Mouse (Mus musculus) hindbrain, embryonic 16.5 days (tissue): ENCODE measurements around the gene Ranbp17. TPM values are rescaled to one million over a fixed set of nuclear protein-coding genes. Genes with fewer than 3 reads are reported as not detected.
"Not testable (repeated sequence)": the region's sequence is repeated elsewhere in the genome, so short reads cannot be mapped to it uniquely, and the experiment has no call there.

ENCODE experiments used
- ATAC-seq: fragments of 200-750 bp; cut with Nextera tagmentation; 2 replicates; pipeline ENCODE4 v1.8.0; 2017; ENCODE audit warnings: moderate TSS enrichment, moderate library complexity
- H3K27ac ChIP-seq: fragments of 300-500 bp; sonication (generic); 2 replicates; pipeline ENCODE4 v1.5.1; 2014; ENCODE audit warnings: low read depth, mild to moderate bottlenecking, control low read depth, low read length, moderate library complexity
- H3K27me3 ChIP-seq: fragments of 300-500 bp; sonication (generic); replicated peaks from 2 replicates; pipeline ENCODE4 v1.6.1; 2014; ENCODE audit warnings: low read length; ENCODE audit not compliant: control insufficient read depth, insufficient read depth
- H3K36me3 ChIP-seq: fragments of 300-500 bp; sonication (generic); 2 replicates; pipeline ENCODE4 v1.6.1; 2014; ENCODE audit warnings: mild to moderate bottlenecking, low read length, moderate library complexity, mixed read lengths; ENCODE audit not compliant: control insufficient read depth, insufficient read depth
- H3K4me1 ChIP-seq: fragments of 300-500 bp; sonication (generic); 2 replicates; pipeline ENCODE4 v1.6.1; 2014; ENCODE audit warnings: low read depth, low read length; ENCODE audit not compliant: control insufficient read depth, insufficient read depth
- H3K4me2 ChIP-seq: fragments of 300-500 bp; sonication (generic); 2 replicates; pipeline ENCODE4 v1.6.1; 2014; ENCODE audit warnings: mild to moderate bottlenecking, low read length, control low read depth, moderate library complexity
- H3K4me3 ChIP-seq: fragments of 300-500 bp; sonication (generic); 2 replicates; pipeline ENCODE4 v1.5.1; 2014; ENCODE audit warnings: mild to moderate bottlenecking, low read length, control low read depth, moderate library complexity
- H3K9ac ChIP-seq: fragments of 300-500 bp; sonication (generic); 2 replicates; pipeline ENCODE4 v1.6.1; 2014; ENCODE audit warnings: low read depth, mild to moderate bottlenecking, control low read depth, low read length, moderate library complexity
- H3K9me3 ChIP-seq: fragments of 300-500 bp; sonication (generic); 2 replicates; pipeline ENCODE4 v1.6.1; 2014; ENCODE audit warnings: mild to moderate bottlenecking, low read length, moderate library complexity; ENCODE audit not compliant: control insufficient read depth
- WGBS: fragments of 180-500 bp; shearing (Covaris S2); extraction: QIAGEN DNeasy Blood & Tissue Kit; methylation state at CpG from one replicate; pipeline ENCODE4 v1.1.7; 2014; 5-methylcytosine and 5-hydroxymethylcytosine counted together
- polyA plus RNA-seq: library from polyadenylated mRNA; unstranded; fragments of >200 nt; fragmentation: Nextera tagmentation; extraction: Ambion mirVana; gene quantifications from 2 replicates; pipeline ENCODE4 v1.2.1, GENCODE M21; 2015

Gene Ranbp17
- polyA plus RNA-seq, 1 experiment from 2014 or later, result 5.2 TPM

- Histone ChIP-seq H3K9me3 (no peaks in the 10 kb centered on the region), H3K4me3 (no peak overlapping the region), H3K36me3 (no peaks in the 10 kb centered on the region), H3K4me1 (no peaks in the 10 kb centered on the region), H3K27ac (no peak overlapping the region), H3K9ac (no peak overlapping the region), H3K4me2 (no peak overlapping the region), H3K27me3 (no peaks in the 10 kb centered on the region)
- 20% methylated on average over 5 of the region's 5 CpGs for WGBS
- no peak for ATAC-seq
Observed at GRCm38 (mm10) chr11:33433813-33434212, 79.7 kb downstream of the Ranbp17 start.

- 94% methylated on average over 17 of the region's 17 CpGs for WGBS
- not testable (repeated sequence) for H3K27ac ChIP-seq
Observed at GRCm38 (mm10) chr11:33428238-33428637, 85.3 kb downstream of the Ranbp17 start.

GRCm38 (mm10) chr11:33427789-33428188 lies 85.8 kb downstream of the Ranbp17 start:
- ATAC-seq, H3K9me3 ChIP-seq, H3K9ac ChIP-seq, H3K4me3 ChIP-seq, H3K27ac ChIP-seq, H3K36me3 ChIP-seq, H3K4me1 ChIP-seq, H3K4me2 ChIP-seq, H3K27me3 ChIP-seq: not testable (repeated sequence)
- WGBS, result 91% methylated on average over 5 of the region's 5 CpGs

More at GRCm38 (mm10) chr11:33428238-33428637, 85.3 kb downstream of the Ranbp17 start:
- not testable (repeated sequence) for H3K4me2 ChIP-seq, H3K9me3 ChIP-seq, H3K36me3 ChIP-seq, H3K4me3 ChIP-seq, H3K27me3 ChIP-seq, H3K4me1 ChIP-seq, H3K9ac ChIP-seq, ATAC-seq

GRCm38 (mm10) chr11:33422226-33422625 lies 91.3 kb downstream of the Ranbp17 start:
- WGBS, result 85% methylated on average over 3 of the region's 3 CpGs
- Histone ChIP-seq H3K4me1 (no peaks in the 10 kb centered on the region), H3K9ac (no peak overlapping the region), H3K9me3 (no peaks in the 10 kb centered on the region), H3K27ac (no peak overlapping the region), H3K4me2 (no peak overlapping the region), H3K36me3 (no peaks in the 10 kb centered on the region), H3K27me3 (no peaks in the 10 kb centered on the region), H3K4me3 (no peak overlapping the region)
- ATAC-seq, result no peak

- Histone ChIP-seq H3K4me3 (no peak overlapping the region), H3K36me3 (no peaks in the 10 kb centered on the region), H3K27me3 (no peaks in the 10 kb centered on the region), H3K9ac (no peak overlapping the region), H3K4me2 (no peak overlapping the region), H3K9me3 (no peaks in the 10 kb centered on the region), H3K4me1 (no peaks in the 10 kb centered on the region), H3K27ac (no peak overlapping the region)
- 87% methylated on average over 4 of the region's 4 CpGs for WGBS
- ATAC-seq, result no peak
Observed at GRCm38 (mm10) chr11:33404651-33405050, 108.9 kb downstream of the Ranbp17 start.

- Histone ChIP-seq H3K27ac (no peak overlapping the region), H3K4me1 (no peaks in the 10 kb centered on the region; the same call in 1 of the 2 replicates), H3K9ac (no peak overlapping the region), H3K4me2 (no peak overlapping the region), H3K27me3 (no peaks in the 10 kb centered on the region), H3K4me3 (no peak overlapping the region), H3K36me3 (no peaks in the 10 kb centered on the region), H3K9me3 (no peaks in the 10 kb centered on the region)
- 50% methylated on average over 1 of the region's 1 CpGs for WGBS
- ATAC-seq, result peak; percentile 40
Observed at GRCm38 (mm10) chr11:33399346-33399745, 114.2 kb downstream of the Ranbp17 start.

GRCm38 (mm10) chr11:33398701-33399100 lies 114.8 kb downstream of the Ranbp17 start:
- Histone ChIP-seq H3K9me3 (no peaks in the 10 kb centered on the region), H3K27ac (no peak overlapping the region), H3K4me1 (no peaks in the 10 kb centered on the region; the same call in 1 of the 2 replicates), H3K9ac (no peak overlapping the region), H3K4me2 (no peak overlapping the region), H3K27me3 (no peaks in the 10 kb centered on the region), H3K4me3 (no peak overlapping the region), H3K36me3 (no peaks in the 10 kb centered on the region)
- WGBS, result 73% methylated on average over 3 of the region's 3 CpGs
- no peak for ATAC-seq

GRCm38 (mm10) chr11:33396275-33396674 lies 117.3 kb downstream of the Ranbp17 start:
- no peak overlapping the region for H3K4me3 ChIP-seq
- no peaks in the 10 kb centered on the region for H3K9me3 ChIP-seq
- no peak overlapping the region for H3K4me2 ChIP-seq
- H3K4me1 ChIP-seq, result no peaks in the 10 kb centered on the region; the same call in 1 of the 2 replicates
- H3K36me3 ChIP-seq, result no peaks in the 10 kb centered on the region
- H3K27ac ChIP-seq, result no peak overlapping the region
- H3K9ac ChIP-seq, result no peak overlapping the region
- no peaks in the 10 kb centered on the region for H3K27me3 ChIP-seq
- WGBS, result 92% methylated on average over 6 of the region's 6 CpGs
- ATAC-seq, result no peak

GRCm38 (mm10) chr11:33394093-33394492 lies 119.5 kb downstream of the Ranbp17 start:
- WGBS, result 60% methylated on average over 3 of the region's 3 CpGs
- Histone ChIP-seq H3K4me3 (no peak overlapping the region), H3K4me2 (no peak overlapping the region), H3K9me3 (no peaks in the 10 kb centered on the region), H3K27ac (no peak overlapping the region), H3K27me3 (no peaks in the 10 kb centered on the region), H3K4me1 (no peaks in the 10 kb centered on the region), H3K9ac (no peak overlapping the region), H3K36me3 (no peaks in the 10 kb centered on the region)
- ATAC-seq, result no peak

- H3K9me3 ChIP-seq, result no peaks in the 10 kb centered on the region
- no peaks in the 10 kb centered on the region for H3K36me3 ChIP-seq
- no peak overlapping the region for H3K9ac ChIP-seq
- H3K27me3 ChIP-seq, result no peaks in the 10 kb centered on the region
- H3K4me2 ChIP-seq, result no peak overlapping the region
- ATAC-seq, result no peak
- no peaks in the 10 kb centered on the region for H3K4me1 ChIP-seq
- 95% methylated on average over 2 of the region's 2 CpGs for WGBS
- no peak overlapping the region for H3K4me3 ChIP-seq
- no peak overlapping the region for H3K27ac ChIP-seq
Observed at GRCm38 (mm10) chr11:33388685-33389084, 124.9 kb downstream of the Ranbp17 start.
